Mouse (Mus musculus) erythroblast, embryonic 14.5 days (primary cell): Measurements from ENCODE around the gene Osbpl6.

Source experiments
- GATA1 ChIP-seq: IDR thresholded peaks from 2 replicates; pipeline ENCODE4 v1.6.1; 2012; ENCODE audit warnings: low read length, inconsistent platforms, mixed read lengths
- TAL1 ChIP-seq: IDR thresholded peaks from 3 replicates; pipeline ENCODE4 v1.6.1; 2012; ENCODE audit warnings: low read length, inconsistent platforms, mixed read lengths

DNA sequence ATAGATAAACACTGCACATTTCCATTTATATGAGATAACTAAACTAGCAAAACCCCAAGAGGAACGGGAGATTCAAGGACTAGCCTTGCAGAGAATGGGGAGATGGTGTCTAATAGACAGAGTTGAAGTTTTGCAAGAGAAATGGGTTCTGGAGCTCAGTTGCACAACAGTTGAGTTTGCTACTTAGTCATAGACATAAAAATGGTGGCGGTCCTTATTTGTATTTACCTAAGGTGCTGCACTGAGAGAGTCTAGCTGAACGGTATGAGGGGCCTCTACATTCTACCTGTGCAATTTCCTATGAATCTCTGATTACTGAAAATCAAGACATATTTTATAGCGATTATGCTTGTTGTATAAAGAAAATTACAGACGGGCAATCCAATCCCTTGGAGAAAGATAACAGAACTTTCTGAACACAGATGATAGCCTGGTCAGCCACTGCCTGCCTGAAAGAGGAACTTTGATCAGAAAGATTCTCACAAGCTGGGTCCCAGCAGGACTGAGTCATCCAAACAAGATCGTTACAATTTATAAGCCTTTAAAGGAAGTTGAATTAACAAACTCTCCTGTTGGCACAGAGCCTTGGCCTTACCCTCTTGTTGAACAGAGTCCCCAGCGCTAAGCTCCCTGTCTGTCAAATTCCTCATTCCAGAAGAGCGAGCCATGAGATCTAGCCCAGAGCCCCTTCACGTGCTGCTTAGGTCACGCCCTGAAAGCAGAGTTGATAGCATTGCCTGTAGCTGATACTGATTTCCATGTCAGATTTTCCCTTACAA, 204.2 kb downstream of the Osbpl6 start:
- TF ChIP-seq GATA1 (no peak), TAL1 (no peak)
